Mouse (Mus musculus): ENCODE data around the gene Shd. TPM values are rescaled to one million over a fixed set of nuclear protein-coding genes. Genes with fewer than 3 reads are reported as not detected.

Shd gene
- polyA plus RNA-seq, 1 experiment from 2014 or later = 11.9 TPM

GRCm38 (mm10) chr17:56007444-56008355, 37.4 kb downstream of the Shd start:
- Histone ChIP-seq H3K4me2 (peak overlapping the region; percentile 100), H3K4me1 (ENCODE audit: control insufficient read depth, insufficient read depth, low read length) (peaks cover 18% of the 10 kb centered on the region), H3K9me3 (replicated peaks; ENCODE audit: control insufficient read depth, low read length) (no peaks in the 10 kb centered on the region), H3K27ac (ENCODE audit: low read depth, low read length) (peak overlapping the region; percentile 54), H3K9ac (ENCODE audit: low read depth, low read length) (peak overlapping the region; percentile 59), H3K27me3 (ENCODE audit: control insufficient read depth, insufficient read depth, low read length) (no peaks in the 10 kb centered on the region), H3K36me3 (ENCODE audit: control insufficient read depth, insufficient read depth, low read length) (peaks cover 4% of the 10 kb centered on the region; the same call in 1 of the 2 replicates), H3K4me3 (ENCODE audit: low read depth, low read length) (peak overlapping the region; percentile 81)
- ATAC-seq (replicated peaks; ENCODE audit: insufficient number of reproducible peaks, low FRiP score, low TSS enrichment) = no peak
- 25% methylated on average over 13 of the region's 14 CpGs for WGBS (ENCODE audit: insufficient replicate concordance)

GRCm38 (mm10) chr17:56008356-56009087, 38.3 kb downstream of the Shd start:
- Histone ChIP-seq H3K4me2 (peak overlapping the region; percentile 100), H3K9me3 (replicated peaks; ENCODE audit: control insufficient read depth, low read length) (no peaks in the 10 kb centered on the region), H3K9ac (ENCODE audit: low read depth, low read length) (peak overlapping the region; percentile 86), H3K36me3 (ENCODE audit: control insufficient read depth, insufficient read depth, low read length) (peaks cover 9% of the 10 kb centered on the region; the same call in 1 of the 2 replicates), H3K4me1 (ENCODE audit: control insufficient read depth, insufficient read depth, low read length) (peaks cover 18% of the 10 kb centered on the region), H3K27me3 (ENCODE audit: control insufficient read depth, insufficient read depth, low read length) (no peaks in the 10 kb centered on the region), H3K4me3 (ENCODE audit: low read depth, low read length) (peak overlapping the region; percentile 81), H3K27ac (ENCODE audit: low read depth, low read length) (peak overlapping the region; percentile 85)
- WGBS (ENCODE audit: insufficient replicate concordance) = under 1% methylated on average over 21 of the region's 21 CpGs
- peak; percentile 89 for ATAC-seq (replicated peaks; ENCODE audit: insufficient number of reproducible peaks, low FRiP score, low TSS enrichment)

- WGBS (ENCODE audit: insufficient replicate concordance) = 1% methylated on average over 62 of the region's 62 CpGs
- peaks cover 18% of the 10 kb centered on the region for H3K4me1 ChIP-seq (ENCODE audit: control insufficient read depth, insufficient read depth, low read length)
- ATAC-seq (replicated peaks; ENCODE audit: insufficient number of reproducible peaks, low FRiP score, low TSS enrichment) = peak; percentile 84
- no peaks in the 10 kb centered on the region for H3K27me3 ChIP-seq (ENCODE audit: control insufficient read depth, insufficient read depth, low read length)
- peak overlapping the region; percentile 85 for H3K27ac ChIP-seq (ENCODE audit: low read depth, low read length)
- peak overlapping the region; percentile 86 for H3K9ac ChIP-seq (ENCODE audit: low read depth, low read length)
- peaks cover 14% of the 10 kb centered on the region; the same call in 1 of the 2 replicates for H3K36me3 ChIP-seq (ENCODE audit: control insufficient read depth, insufficient read depth, low read length)
- H3K4me3 ChIP-seq (ENCODE audit: low read depth, low read length) = peak overlapping the region; percentile 81
- peak overlapping the region; percentile 100 for H3K4me2 ChIP-seq
- H3K9me3 ChIP-seq (replicated peaks; ENCODE audit: control insufficient read depth, low read length) = no peaks in the 10 kb centered on the region
Observed at GRCm38 (mm10) chr17:56009088-56009961, 39.1 kb downstream of the Shd start.

GRCm38 (mm10) chr17:56009962-56010240, 39.6 kb downstream of the Shd start:
- no peak overlapping the region for H3K27ac ChIP-seq (ENCODE audit: low read depth, low read length)
- H3K9ac ChIP-seq (ENCODE audit: low read depth, low read length) = peak overlapping the region; percentile 86
- peak overlapping the region; percentile 81 for H3K4me3 ChIP-seq (ENCODE audit: low read depth, low read length)
- H3K9me3 ChIP-seq (replicated peaks; ENCODE audit: control insufficient read depth, low read length) = no peaks in the 10 kb centered on the region
- WGBS (ENCODE audit: insufficient replicate concordance) = 42% methylated on average over 2 of the region's 2 CpGs
- H3K4me2 ChIP-seq = peak overlapping the region; percentile 100
- ATAC-seq (replicated peaks; ENCODE audit: insufficient number of reproducible peaks, low FRiP score, low TSS enrichment) = no peak
- no peaks in the 10 kb centered on the region for H3K27me3 ChIP-seq (ENCODE audit: control insufficient read depth, insufficient read depth, low read length)
- H3K4me1 ChIP-seq (ENCODE audit: control insufficient read depth, insufficient read depth, low read length) = peaks cover 18% of the 10 kb centered on the region
- peaks cover 14% of the 10 kb centered on the region; the same call in 1 of the 2 replicates for H3K36me3 ChIP-seq (ENCODE audit: control insufficient read depth, insufficient read depth, low read length)

- Histone ChIP-seq H3K9ac (ENCODE audit: low read depth, low read length) (peak overlapping the region; percentile 86), H3K4me3 (ENCODE audit: low read depth, low read length) (peak overlapping the region; percentile 81; the same call in 1 of the 2 replicates), H3K4me2 (peak overlapping the region; percentile 100), H3K4me1 (ENCODE audit: control insufficient read depth, insufficient read depth, low read length) (peaks cover 18% of the 10 kb centered on the region), H3K9me3 (replicated peaks; ENCODE audit: control insufficient read depth, low read length) (no peaks in the 10 kb centered on the region), H3K36me3 (ENCODE audit: control insufficient read depth, insufficient read depth, low read length) (peaks cover 17% of the 10 kb centered on the region), H3K27ac (ENCODE audit: low read depth, low read length) (no peak overlapping the region), H3K27me3 (ENCODE audit: control insufficient read depth, insufficient read depth, low read length) (no peaks in the 10 kb centered on the region)
- no peak for ATAC-seq (replicated peaks; ENCODE audit: insufficient number of reproducible peaks, low FRiP score, low TSS enrichment)
- WGBS (ENCODE audit: insufficient replicate concordance) = 67% methylated on average over 14 of the region's 14 CpGs
Observed at GRCm38 (mm10) chr17:56010255-56010654, 40.0 kb downstream of the Shd start.

GRCm38 (mm10) chr17:56010681-56011080, 40.4 kb downstream of the Shd start:
- Histone ChIP-seq H3K36me3 (ENCODE audit: control insufficient read depth, insufficient read depth, low read length) (peaks cover 21% of the 10 kb centered on the region), H3K4me3 (ENCODE audit: low read depth, low read length) (no peak overlapping the region), H3K9me3 (replicated peaks; ENCODE audit: control insufficient read depth, low read length) (no peaks in the 10 kb centered on the region), H3K27ac (ENCODE audit: low read depth, low read length) (no peak overlapping the region), H3K4me1 (ENCODE audit: control insufficient read depth, insufficient read depth, low read length) (peaks cover 18% of the 10 kb centered on the region), H3K9ac (ENCODE audit: low read depth, low read length) (no peak overlapping the region), H3K27me3 (ENCODE audit: control insufficient read depth, insufficient read depth, low read length) (no peaks in the 10 kb centered on the region), H3K4me2 (0 out of 2 replicates have a peak overlapping the region, but pooled peaks have one; percentile 100)
- 13% methylated on average over 9 of the region's 9 CpGs for WGBS (ENCODE audit: insufficient replicate concordance)
- ATAC-seq (replicated peaks; ENCODE audit: insufficient number of reproducible peaks, low FRiP score, low TSS enrichment) = no peak

DNA sequence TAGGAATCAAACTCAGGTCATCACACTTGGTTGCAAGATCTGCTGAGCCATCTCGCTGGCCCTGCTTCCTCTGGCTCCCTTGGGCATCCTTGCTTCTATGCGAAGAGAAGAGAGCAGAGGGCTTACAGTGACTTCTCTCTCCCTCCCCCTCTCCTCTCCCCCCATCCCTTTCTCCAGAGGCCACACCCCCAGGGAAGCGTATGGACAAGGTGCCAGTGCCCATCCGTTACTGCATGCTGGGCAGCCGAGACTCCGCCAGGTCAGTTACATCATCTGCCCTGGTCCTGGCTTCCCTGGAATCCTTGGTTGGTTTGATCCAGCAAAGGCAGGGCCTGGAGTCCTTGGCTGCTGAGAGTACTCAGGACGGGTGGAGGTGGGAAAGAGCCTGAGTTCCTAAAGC, 41.2 kb downstream of the Shd start:
- ATAC-seq (replicated peaks; ENCODE audit: insufficient number of reproducible peaks, low FRiP score, low TSS enrichment) = no peak
- 87% methylated on average over 7 of the region's 7 CpGs for WGBS (ENCODE audit: insufficient replicate concordance)
- Histone ChIP-seq H3K27ac (ENCODE audit: low read depth, low read length) (no peak overlapping the region), H3K4me3 (ENCODE audit: low read depth, low read length) (no peak overlapping the region), H3K4me1 (ENCODE audit: control insufficient read depth, insufficient read depth, low read length) (peaks cover 18% of the 10 kb centered on the region), H3K9ac (ENCODE audit: low read depth, low read length) (no peak overlapping the region), H3K36me3 (ENCODE audit: control insufficient read depth, insufficient read depth, low read length) (peaks cover 25% of the 10 kb centered on the region), H3K27me3 (ENCODE audit: control insufficient read depth, insufficient read depth, low read length) (no peaks in the 10 kb centered on the region), H3K4me2 (no peak overlapping the region), H3K9me3 (replicated peaks; ENCODE audit: control insufficient read depth, low read length) (no peaks in the 10 kb centered on the region)

GRCm38 (mm10) chr17:56015293-56015692, 45.0 kb downstream of the Shd start:
- no peaks in the 10 kb centered on the region for H3K9me3 ChIP-seq (replicated peaks; ENCODE audit: control insufficient read depth, low read length)
- WGBS (ENCODE audit: insufficient replicate concordance) = 91% methylated on average over 9 of the region's 9 CpGs
- peaks cover under 1% of the 10 kb centered on the region; the same call in 1 of the 2 replicates for H3K4me1 ChIP-seq (ENCODE audit: control insufficient read depth, insufficient read depth, low read length)
- H3K4me2 ChIP-seq = no peak overlapping the region
- H3K36me3 ChIP-seq (ENCODE audit: control insufficient read depth, insufficient read depth, low read length) = peaks cover 43% of the 10 kb centered on the region
- no peaks in the 10 kb centered on the region for H3K27me3 ChIP-seq (ENCODE audit: control insufficient read depth, insufficient read depth, low read length)
- ATAC-seq (replicated peaks; ENCODE audit: insufficient number of reproducible peaks, low FRiP score, low TSS enrichment) = no peak
- H3K4me3 ChIP-seq (ENCODE audit: low read depth, low read length) = no peak overlapping the region
- no peak overlapping the region for H3K27ac ChIP-seq (ENCODE audit: low read depth, low read length)
- no peak overlapping the region for H3K9ac ChIP-seq (ENCODE audit: low read depth, low read length)

Measured in heart, embryonic 11.5 days (tissue).